Mouse (Mus musculus) embryonic fibroblast, embryonic 13.5 days (primary cell): Measurements from ENCODE around the gene Tbc1d8b.

Source experiments
- CTCF ChIP-seq: IDR thresholded peaks from 2 replicates; pipeline ENCODE4 v1.5.1; 2011; ENCODE audit warnings: mild to moderate bottlenecking, control low read depth, low read length, moderate library complexity, borderline replicate concordance; ENCODE audit not compliant: insufficient read depth
- POLR2A ChIP-seq: IDR thresholded peaks from 2 replicates; pipeline ENCODE4 v1.6.1; 2011; ENCODE audit warnings: low read depth, mild to moderate bottlenecking, control low read depth, low read length, moderate library complexity

DNA sequence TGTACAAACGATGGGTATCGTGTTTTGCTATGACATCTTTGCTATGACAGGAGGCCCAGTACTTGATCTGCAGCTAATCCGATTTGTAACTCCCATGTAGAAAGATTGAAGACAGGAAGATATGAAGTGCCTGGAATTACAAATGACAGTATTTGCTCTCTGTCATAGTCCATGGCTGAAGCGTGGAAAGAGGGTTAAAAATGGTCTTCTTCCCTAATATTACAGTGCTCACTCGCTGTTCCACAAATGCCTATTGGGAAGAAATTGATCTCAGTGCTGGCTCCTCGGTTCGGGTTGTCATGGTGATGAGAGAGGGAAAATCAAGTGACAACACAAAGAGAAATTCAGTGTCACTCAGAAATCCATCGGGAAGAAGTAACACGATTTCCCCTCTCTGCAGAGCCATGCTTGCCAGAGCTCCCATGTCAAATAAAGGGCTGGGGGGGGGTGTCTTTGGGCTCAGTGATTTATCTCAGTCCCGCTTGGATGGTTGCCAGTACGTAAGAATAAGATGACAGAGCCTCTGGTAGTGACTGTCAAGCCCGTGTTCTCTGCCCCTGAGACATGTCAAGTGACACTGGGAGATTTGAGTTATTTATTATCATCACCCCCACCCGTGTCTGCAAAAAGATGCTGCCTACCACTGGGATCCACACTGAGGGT, 85.3 kb downstream of the Tbc1d8b start:
- TF ChIP-seq CTCF (no peak), POLR2A (no peak)
